Mouse (Mus musculus) midbrain, embryonic 12.5 days (tissue): ENCODE results near the gene Mia2. TPM values are rescaled to one million over a fixed set of nuclear protein-coding genes. Genes with fewer than 3 reads are reported as not detected.
"Not testable (repeated sequence)": the region's sequence is repeated elsewhere in the genome, so short reads cannot be mapped to it uniquely, and the experiment has no call there.

ENCODE experiments used
- ATAC-seq: fragments of 200-750 bp; cut with Nextera tagmentation; 2 replicates; pipeline ENCODE4 v1.8.0; 2017; ENCODE audit warnings: low read depth, moderate TSS enrichment, moderate library complexity; ENCODE audit not compliant: low FRiP score
- H3K27ac ChIP-seq: fragments of 300-500 bp; sonication (generic); replicated peaks from 2 replicates; pipeline ENCODE4 v1.5.1; 2016; ENCODE audit warnings: mild to moderate bottlenecking
- H3K27me3 ChIP-seq: fragments of 300-500 bp; sonication (generic); 2 replicates; pipeline ENCODE4 v1.6.1; 2016; ENCODE audit warnings: mild to moderate bottlenecking
- H3K36me3 ChIP-seq: fragments of 300-500 bp; sonication (generic); 2 replicates; pipeline ENCODE4 v1.6.1; 2016
- H3K4me1 ChIP-seq: fragments of 300-500 bp; sonication (generic); 2 replicates; pipeline ENCODE4 v1.6.1; 2016
- H3K4me2 ChIP-seq: fragments of 300-500 bp; sonication (generic); replicated peaks from 2 replicates; pipeline ENCODE4 v1.6.1; 2016; ENCODE audit warnings: mild to moderate bottlenecking, moderate library complexity
- H3K4me3 ChIP-seq: fragments of 300-500 bp; sonication (generic); 2 replicates; pipeline ENCODE4 v1.5.1; 2016; ENCODE audit warnings: mild to moderate bottlenecking
- H3K9ac ChIP-seq: fragments of 300-500 bp; sonication (generic); replicated peaks from 2 replicates; pipeline ENCODE4 v1.6.1; 2016; ENCODE audit warnings: mild to moderate bottlenecking, moderate library complexity
- H3K9me3 ChIP-seq: fragments of 300-500 bp; sonication (generic); 2 replicates; pipeline ENCODE4 v1.6.1; 2016; ENCODE audit warnings: mild to moderate bottlenecking
- WGBS: fragments of 180-500 bp; shearing (Covaris S2); methylation state at CpG from one replicate; pipeline ENCODE4 v1.1.7; 2016; 5-methylcytosine and 5-hydroxymethylcytosine counted together
- microRNA-seq: library from miRNA; unstranded; fragments of <30 nt; microRNA quantifications from one replicate; pipeline ENCODE4, GENCODE M21; 2017
- polyA plus RNA-seq: library from polyadenylated mRNA; unstranded; fragments of >200 nt; fragmentation: Nextera tagmentation; extraction: Ambion mirVana; gene quantifications from 2 replicates; pipeline ENCODE4 v1.2.1, GENCODE M21; 2016

The Mia2 gene
- polyA plus RNA-seq, 1 experiment from 2014 or later = 47.8 TPM

DNA sequence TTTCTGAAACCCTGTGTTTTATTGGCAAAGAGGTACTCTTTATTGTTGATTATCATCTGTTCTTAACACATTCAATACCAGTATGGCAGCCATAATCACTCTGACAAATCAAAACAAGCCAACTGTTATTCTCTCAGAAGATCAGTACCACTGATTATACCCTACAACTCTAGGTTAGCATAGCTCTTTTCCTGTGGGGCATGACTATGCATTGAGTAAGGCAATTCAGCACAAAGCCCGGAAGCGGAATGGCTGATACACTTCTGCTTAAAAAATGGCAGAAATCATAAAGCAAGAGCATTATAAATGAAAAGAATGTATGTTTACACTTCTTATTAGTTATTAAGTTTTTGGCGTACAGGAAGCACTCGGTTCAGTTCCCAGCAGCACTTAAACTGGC is 120.6 kb downstream of the Mia2 start:
- 93% methylated on average over 4 of the region's 4 CpGs for WGBS
- Histone ChIP-seq H3K9ac (no peak overlapping the region), H3K9me3 (no peaks in the 10 kb centered on the region)

DNA sequence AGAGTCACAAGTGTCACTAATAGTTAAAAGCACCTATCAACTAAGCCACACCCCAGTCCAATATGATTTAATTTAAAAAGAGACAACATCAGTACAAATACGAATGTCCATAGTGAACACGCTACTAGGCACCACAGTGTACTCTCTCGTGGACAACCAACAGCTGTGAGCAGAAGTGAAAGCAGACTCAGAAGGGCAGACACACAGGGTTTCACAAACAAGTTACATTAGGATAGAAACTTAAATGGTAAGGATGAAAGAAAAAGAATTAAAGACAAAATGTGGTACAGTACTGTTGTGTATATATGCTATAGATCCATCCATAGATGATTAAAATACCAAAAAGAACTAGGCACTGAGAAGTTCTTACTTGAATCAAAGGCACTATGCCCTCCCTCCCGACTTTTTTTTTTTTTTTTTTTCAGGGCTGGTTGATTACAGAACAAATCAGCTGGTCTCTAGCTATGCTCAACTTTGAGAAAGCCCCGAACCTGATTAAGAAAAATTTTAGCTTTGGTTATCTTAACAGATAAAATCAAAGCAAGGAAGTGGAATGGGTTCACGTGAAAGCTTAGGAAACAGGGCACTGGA is 121.2 kb downstream of the Mia2 start:
- ATAC-seq = no peak
- no peaks in the 10 kb centered on the region for H3K9me3 ChIP-seq
- H3K4me1 ChIP-seq = peaks cover 21% of the 10 kb centered on the region
- 0 out of 2 replicates have a peak overlapping the region, but pooled peaks have one; percentile 74 for H3K4me2 ChIP-seq
- no peak overlapping the region for H3K4me3 ChIP-seq
- no peak overlapping the region for H3K9ac ChIP-seq
- no peak overlapping the region for H3K27ac ChIP-seq
- no peaks in the 10 kb centered on the region for H3K27me3 ChIP-seq
- 87% methylated on average over 6 of the region's 6 CpGs for WGBS
- H3K36me3 ChIP-seq = 0 out of 2 replicates have a peak, but pooled peaks cover 5% of the 10 kb centered on the region

More for the DNA sequence above, 120.6 kb downstream of the Mia2 start:
- Histone ChIP-seq H3K36me3 (peaks cover 11% of the 10 kb centered on the region), H3K4me2 (no peak overlapping the region), H3K4me1 (peaks cover 21% of the 10 kb centered on the region), H3K27me3 (no peaks in the 10 kb centered on the region), H3K27ac (no peak overlapping the region), H3K4me3 (no peak overlapping the region)
- no peak for ATAC-seq

DNA sequence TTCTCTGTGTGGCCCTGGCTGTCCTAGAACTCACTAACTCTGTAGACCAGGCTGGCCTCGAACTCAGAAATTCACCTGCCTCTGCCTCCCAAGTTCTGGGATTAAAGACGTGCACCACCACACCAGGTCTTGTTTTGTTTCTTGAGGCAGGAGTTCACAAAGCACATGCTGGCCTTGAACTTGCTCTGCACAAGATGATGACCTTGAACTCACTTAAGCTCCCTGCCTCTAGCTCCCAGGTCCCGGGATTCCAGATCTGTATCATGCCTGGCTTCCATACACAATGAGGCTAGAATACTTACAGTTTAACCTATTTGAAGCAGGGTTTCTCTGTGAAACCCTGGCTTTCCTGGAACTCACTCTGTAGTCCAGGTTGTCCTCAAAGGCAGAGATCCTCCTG is 121.7 kb downstream of the Mia2 start:
- ATAC-seq = no peak
- WGBS = 81% methylated on average over 3 of the region's 3 CpGs
- H3K27me3 ChIP-seq = no peaks in the 10 kb centered on the region
- no peak overlapping the region; the same call in 1 of the 2 replicates for H3K9ac ChIP-seq
- peak overlapping the region; percentile 97; the same call in 1 of the 2 replicates for H3K4me3 ChIP-seq
- no peaks in the 10 kb centered on the region for H3K9me3 ChIP-seq
- peaks cover 21% of the 10 kb centered on the region for H3K4me1 ChIP-seq
- peak overlapping the region; percentile 74 for H3K4me2 ChIP-seq
- H3K36me3 ChIP-seq = no peaks in the 10 kb centered on the region
- no peak overlapping the region for H3K27ac ChIP-seq

DNA sequence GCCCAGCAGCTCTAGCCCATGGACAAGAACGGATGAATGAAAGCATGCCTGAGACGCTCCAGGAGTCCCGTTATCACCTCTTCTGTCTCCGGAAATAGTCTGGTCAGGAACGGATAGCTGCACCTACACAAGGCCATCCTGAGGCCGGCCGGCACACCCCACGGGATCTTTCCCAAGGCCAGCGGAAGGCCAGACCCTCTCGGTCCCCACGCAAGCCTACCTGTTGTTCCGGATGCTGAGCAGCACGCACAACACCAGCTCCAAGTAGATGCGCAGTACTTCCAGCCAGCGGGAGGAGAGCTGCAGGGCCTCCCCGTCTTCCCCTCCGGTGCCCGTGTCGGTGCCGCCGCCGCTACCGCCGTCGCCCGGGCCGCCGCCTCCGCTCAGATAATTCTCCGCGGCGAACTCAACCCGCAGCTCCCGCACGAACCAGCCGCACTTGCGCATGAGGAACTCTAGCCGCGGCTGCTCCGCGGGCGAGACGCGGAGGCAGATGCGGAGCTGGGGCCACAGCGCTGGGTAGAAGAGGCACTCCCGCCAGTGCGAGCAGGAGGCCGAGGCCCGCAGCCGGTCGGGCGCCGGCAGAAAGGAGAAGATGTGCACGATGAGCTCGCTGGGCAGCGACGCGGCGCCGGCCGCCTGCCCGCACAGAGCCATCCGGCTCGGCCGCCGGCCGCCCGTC is 123.2 kb downstream of the Mia2 start:
- under 1% methylated on average over 57 of the region's 69 CpGs for WGBS
- H3K27ac ChIP-seq = peak overlapping the region; percentile 93
- H3K36me3 ChIP-seq = no peaks in the 10 kb centered on the region
- peak overlapping the region; percentile 92 for H3K9ac ChIP-seq
- peak overlapping the region; percentile 74 for H3K4me2 ChIP-seq
- no peaks in the 10 kb centered on the region for H3K9me3 ChIP-seq
- peaks cover 21% of the 10 kb centered on the region for H3K4me1 ChIP-seq
- no peaks in the 10 kb centered on the region for H3K27me3 ChIP-seq
- ATAC-seq = peak; percentile 5
- peak overlapping the region; percentile 97 for H3K4me3 ChIP-seq

DNA sequence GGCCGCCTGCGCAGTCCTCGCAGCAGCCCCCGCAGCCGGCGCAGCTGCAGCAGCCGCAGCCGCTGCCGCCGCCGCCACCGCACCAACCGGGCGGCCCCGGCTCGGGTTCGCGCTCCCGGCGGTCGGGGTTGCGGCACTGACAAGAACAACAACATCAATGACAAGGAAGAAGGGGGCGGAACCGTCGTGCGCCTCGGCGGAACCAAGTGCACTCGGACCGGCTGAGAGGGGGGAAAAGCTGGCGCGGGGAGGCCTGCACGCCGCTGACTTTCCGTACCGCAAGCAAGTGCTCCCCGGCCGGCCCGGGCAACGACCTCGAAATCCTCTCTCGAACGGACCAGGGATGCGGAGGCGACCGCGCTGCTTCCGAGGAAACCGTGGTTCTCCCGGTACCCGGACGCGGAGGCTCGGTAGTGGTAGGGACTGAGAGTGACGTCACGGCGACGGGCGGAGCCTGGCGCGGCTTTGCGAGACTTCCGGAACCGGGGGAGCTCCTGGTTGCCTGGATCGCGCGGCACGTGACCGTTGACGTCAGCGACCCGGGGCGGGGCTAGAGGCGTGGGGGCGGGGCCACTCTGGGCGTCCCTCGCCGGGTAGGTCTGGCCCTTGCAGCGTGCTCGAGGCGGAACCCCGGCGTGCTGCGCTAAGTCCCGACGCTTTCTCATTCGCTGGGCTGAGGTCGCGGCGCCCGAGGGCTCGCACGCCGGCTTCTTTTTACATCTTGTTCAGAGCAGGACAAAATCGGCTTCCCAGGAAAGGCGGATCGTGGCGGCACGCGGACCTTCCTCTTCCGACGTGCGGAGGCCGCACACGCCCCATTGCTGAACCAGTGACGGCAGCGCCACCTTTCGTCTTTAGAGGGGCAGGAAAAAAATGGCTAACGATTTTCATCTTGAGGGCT is 124.0 kb downstream of the Mia2 start, which contains the start of gene Fbxo33:
Gene Fbxo33 (minus strand): TSS at position 401 of the 901 bp plus-strand sequence.
- H3K4me2 ChIP-seq = peak within 1 kb of the TSS; percentile 74
- H3K9ac ChIP-seq = peak within 1 kb of the TSS; percentile 92
- no peaks in the 10 kb centered on the region for H3K36me3 ChIP-seq
- H3K9me3 ChIP-seq = no peaks in the 10 kb centered on the region
- ATAC-seq = peak; percentile 98
- peaks cover 21% of the 10 kb centered on the region for H3K4me1 ChIP-seq
- peak within 1 kb of the TSS; percentile 93 for H3K27ac ChIP-seq
- whole genome bisulfite sequencing = under 1% methylated on average over 99 of the region's 109 CpGs
- H3K4me3 ChIP-seq = peak within 1 kb of the TSS; percentile 97
- H3K27me3 ChIP-seq = no peaks in the 10 kb centered on the region

DNA sequence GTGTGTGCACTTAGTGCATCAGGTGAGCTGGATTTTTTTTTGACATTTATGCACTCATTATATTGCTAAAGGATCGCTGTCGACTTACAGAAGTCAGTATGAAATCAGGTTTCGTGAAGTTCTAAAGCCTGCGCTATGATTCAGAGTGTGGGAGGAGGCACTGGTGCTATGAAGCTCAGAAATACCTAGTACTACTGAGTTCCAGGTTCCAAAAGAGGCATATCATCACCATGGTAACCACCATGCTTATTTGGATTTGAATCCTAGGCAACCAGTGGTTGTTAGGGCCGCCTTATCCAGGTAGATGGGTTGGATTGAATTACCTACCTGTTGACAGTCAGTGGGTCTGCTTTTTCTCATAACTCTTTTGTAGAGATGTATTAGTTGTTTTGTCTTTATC is 132.8 kb downstream of the Mia2 start:
- Histone ChIP-seq H3K27me3 (no peaks in the 10 kb centered on the region), H3K9me3 (no peaks in the 10 kb centered on the region), H3K4me3 (no peak overlapping the region), H3K4me2 (no peak overlapping the region), H3K36me3 (no peaks in the 10 kb centered on the region), H3K9ac (no peak overlapping the region), H3K4me1 (no peaks in the 10 kb centered on the region), H3K27ac (no peak overlapping the region)
- no peak for ATAC-seq
- WGBS = 92% methylated on average over 5 of the region's 5 CpGs

DNA sequence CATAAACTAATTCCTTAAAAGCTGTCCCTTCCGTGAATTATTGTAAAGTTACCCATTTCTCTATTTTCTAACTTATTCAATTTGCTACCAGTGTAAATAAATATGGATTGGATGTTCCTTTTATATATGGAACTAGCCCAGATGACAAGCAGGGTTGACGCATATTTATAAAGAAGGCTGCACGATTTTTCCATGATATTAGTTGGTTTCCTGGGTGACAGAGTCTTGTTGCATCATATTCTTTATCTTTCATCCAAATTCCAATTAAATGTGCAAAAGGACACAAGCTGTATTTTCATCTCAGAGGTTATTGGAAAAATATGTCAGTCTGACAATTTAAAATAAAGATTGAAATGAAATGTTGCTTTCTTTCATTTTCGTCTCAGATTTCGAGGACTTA is 142.8 kb downstream of the Mia2 start:
- Histone ChIP-seq H3K27me3 (no peaks in the 10 kb centered on the region), H3K4me3 (no peak overlapping the region), H3K27ac (no peak overlapping the region), H3K9ac (no peak overlapping the region), H3K36me3 (no peaks in the 10 kb centered on the region), H3K9me3 (no peaks in the 10 kb centered on the region), H3K4me1 (no peaks in the 10 kb centered on the region), H3K4me2 (no peak overlapping the region)
- WGBS = 89% methylated on average over 5 of the region's 5 CpGs
- ATAC-seq = no peak

DNA sequence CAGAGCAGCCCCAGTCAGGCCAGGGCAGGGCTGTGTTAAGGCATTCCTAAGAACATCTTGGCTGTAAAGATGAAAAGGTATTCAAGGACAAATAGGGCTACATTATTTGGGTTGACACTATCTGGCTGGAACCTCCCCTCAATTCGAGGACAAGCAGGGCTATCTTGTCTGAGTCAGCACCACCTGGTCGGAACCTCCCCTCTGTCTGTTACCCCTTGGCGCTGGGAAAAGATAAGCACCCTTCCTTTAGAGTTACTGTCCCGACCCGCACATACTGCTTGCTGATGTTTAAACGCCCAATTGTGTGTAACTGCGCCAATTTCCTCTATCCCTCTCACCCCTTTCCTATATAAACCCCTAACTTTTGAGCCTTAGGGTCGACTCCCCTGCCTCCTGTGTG is 145.4 kb downstream of the Mia2 start:
- not testable (repeated sequence) for H3K4me2 ChIP-seq, ATAC-seq, H3K4me1 ChIP-seq, H3K27me3 ChIP-seq, H3K36me3 ChIP-seq, H3K4me3 ChIP-seq, H3K27ac ChIP-seq, H3K9me3 ChIP-seq, H3K9ac ChIP-seq
- 88% methylated on average over 8 of the region's 8 CpGs for WGBS

Small RNAs within 50 kb of the gene (microRNA-seq; reads per million reads assigned to microRNA genes)
- gene Gm27284 = not detected

Other genes starting within 250 kb of the Mia2 start
- 94.6 and 96.5 TPM in 2 replicates for gene Sec23a, start 83.8 kb upstream of the Mia2 start, polyA plus RNA-seq
- gene Gemin2, start 82.4 kb upstream of the Mia2 start, polyA plus RNA-seq = 24.9 and 26.4 TPM in 2 replicates
- gene Trappc6b, start 34.3 kb upstream of the Mia2 start, polyA plus RNA-seq = 113 and 117 TPM in 2 replicates
- 109 and 122 TPM in 2 replicates for gene Pnn, start 28.9 kb upstream of the Mia2 start, polyA plus RNA-seq
- gene Fbxo33, start 123.9 kb downstream of the Mia2 start, polyA plus RNA-seq = 9.4 and 10.5 TPM in 2 replicates